14 mouse cellular contexts compared by ENCODE assay signal in genomic region chr7:125271356-125271755, GRCm38 (mm10).
A peak's percentile ranks its signal among the peaks of the same experiment; 100 is the strongest.
DNase-seq lines count a peak whose midpoint lies in the region.
"Had no signal": no experiment of that assay in that cellular context is flagged by ENCODE, and none has a peak within 500 bp of the region (broad histone marks: within the 10 kb centered on the region; RNA-seq: fewer than 3 reads in every experiment).

No protein-coding gene starts in this region.

- DNase-seq in adrenal gland, adult 2 months = peak; percentile 71
- peak; percentile 35 for DNase-seq in adrenal gland, postnatal 10 days
- peak; percentile 16 for DNase-seq in adrenal gland, postnatal 25 days
- no peak for DNase-seq in right cerebral cortex, postnatal 36 days (ENCODE audit: low spot score in 2 of 2)
- DNase-seq in thymus, postnatal 0 days (ENCODE audit: low spot score) = no peak
- DNase-seq in MN1 (ENCODE audit: low spot score) = no peak
- DNase-seq in gastrocnemius, postnatal 25 days = no peak
- DNase-seq: cerebellum, adult 11 months; cerebellum, adult 18-20 months; cerebellum, adult 8-10 months; cerebellum, adult 9-11 months; cerebellum, postnatal 14 days; cerebellum, postnatal 36 days; embryo, embryonic 11 days had no signal

Comparison
In these comparisons a context has a peak if more than half of its experiments do, and no peak if none do; other contexts are left out.
1. DNase-seq: peak in adrenal gland, adult 2 months (single experiment), adrenal gland, postnatal 10 days (single experiment) and adrenal gland, postnatal 25 days (single experiment); none in right cerebral cortex, postnatal 36 days (0 of 2), thymus, postnatal 0 days (single experiment), MN1 (single experiment) and gastrocnemius, postnatal 25 days (single experiment).